Mouse (Mus musculus): Measurements from ENCODE around the gene Ppip5k2.

GRCm38 (mm10) chr1:97726730-97727129 lies 43.5 kb downstream of the Ppip5k2 start:
- TF ChIP-seq CTCF (IDR thresholded peaks at IDR 0.05; ENCODE audit: low read depth, low read length): peak; percentile 60
- no peak for TF ChIP-seq POLR2A (IDR thresholded peaks at IDR 0.05; ENCODE audit: extremely low read depth, insufficient read depth, low read length)
